Mouse (Mus musculus) heart, postnatal 4 days (tissue): ENCODE data around the gene Serpina1f. TPM values are rescaled to one million over a fixed set of nuclear protein-coding genes. Genes with fewer than 3 reads are reported as not detected.
"Not testable (repeated sequence)": the region's sequence is repeated elsewhere in the genome, so short reads cannot be mapped to it uniquely, and the experiment has no call there.

Source experiments
- DNase-seq: peaks from one replicate; pipeline ENCODE4 v3.0.0; 2021
- total RNA-seq, 2 experiments: library from RNA; stranded (reverse); gene quantifications; 2 replicates each; pipeline ENCODE4 v1.2.3; 2021

Serpina1f gene
- not detected for total RNA-seq

DNA sequence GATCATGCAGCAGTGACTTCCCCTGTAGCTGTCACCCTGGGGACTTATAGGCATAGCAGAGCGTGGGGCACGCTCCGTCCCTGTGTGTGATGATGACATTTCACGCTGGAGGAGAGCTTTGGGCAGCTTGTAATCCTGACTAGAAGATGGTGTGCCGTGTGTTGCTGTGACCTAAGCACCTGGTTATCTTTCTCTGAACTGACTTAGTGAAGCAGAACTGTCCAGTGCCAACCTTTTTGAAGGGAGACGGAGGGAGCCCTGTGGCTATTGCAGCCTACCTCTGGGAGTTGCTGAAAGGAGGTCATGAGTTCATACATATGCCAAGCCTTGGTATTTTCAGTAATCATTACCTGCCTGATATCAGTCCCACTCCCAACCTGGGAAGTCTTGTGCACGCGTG is at the start of gene Serpina1f:
Serpina1f (minus strand) TSS at position 101 of the 400 bp plus-strand sequence.
- DNase-seq, result no peak

DNA sequence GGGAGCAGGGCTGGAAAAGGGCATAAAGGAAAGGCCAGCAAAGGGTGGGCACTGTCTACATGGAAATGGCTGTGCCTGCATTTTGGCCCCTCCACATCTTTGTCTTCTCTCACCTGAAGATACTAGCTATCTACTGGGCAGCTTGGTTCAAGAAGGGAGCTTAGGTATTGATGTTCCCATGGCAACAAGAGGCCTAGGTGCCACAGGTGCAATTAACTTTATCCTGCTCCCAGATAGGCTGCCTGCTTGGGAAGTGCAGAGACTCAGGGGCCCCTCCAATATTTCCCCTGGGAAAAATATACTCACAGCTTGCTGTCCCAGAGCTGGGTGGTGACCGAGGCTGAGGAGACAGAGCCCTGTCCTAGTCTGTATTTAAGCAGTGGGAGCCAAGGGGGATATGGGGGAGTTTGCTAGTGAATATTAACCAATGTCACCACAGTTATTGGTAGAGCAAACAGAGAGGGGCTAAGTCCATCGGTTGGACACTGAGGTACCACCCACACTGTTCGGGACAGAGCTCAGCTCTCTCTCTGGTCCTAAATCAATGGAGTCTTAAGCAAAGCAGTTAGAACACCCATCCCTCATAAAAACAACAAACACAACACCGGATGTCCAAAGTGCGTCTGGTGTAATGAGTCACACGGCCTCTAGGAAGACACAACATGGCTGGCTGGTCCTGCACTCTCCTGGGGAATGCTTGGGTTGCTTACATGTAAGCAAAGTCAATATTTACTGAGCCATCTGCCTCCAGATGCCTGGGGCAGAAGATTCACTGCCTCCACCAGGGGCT is 42.7 kb upstream of the Serpina1f start:
- not testable (repeated sequence) for DNase-seq

DNA sequence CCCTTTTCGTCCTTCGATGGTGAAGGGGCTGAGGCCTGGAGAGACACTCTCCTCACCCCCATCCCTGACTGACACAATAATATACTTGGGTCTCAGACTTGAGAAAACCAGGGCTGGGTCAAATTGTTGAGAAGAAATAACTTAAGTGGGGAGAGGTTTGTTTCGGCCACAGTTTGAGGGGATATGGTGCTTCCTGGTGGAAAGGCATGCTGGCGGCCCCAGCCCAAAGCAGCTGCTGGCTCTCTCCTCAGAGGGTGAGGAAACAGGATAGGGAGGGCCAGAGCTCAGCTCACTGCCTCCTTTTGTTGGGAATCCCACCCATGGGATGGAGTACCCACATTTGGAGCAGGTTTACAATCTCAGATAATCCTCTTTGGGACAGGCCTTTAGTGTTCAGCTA is 40.2 kb upstream of the Serpina1f start:
- not testable (repeated sequence) for DNase-seq

DNA sequence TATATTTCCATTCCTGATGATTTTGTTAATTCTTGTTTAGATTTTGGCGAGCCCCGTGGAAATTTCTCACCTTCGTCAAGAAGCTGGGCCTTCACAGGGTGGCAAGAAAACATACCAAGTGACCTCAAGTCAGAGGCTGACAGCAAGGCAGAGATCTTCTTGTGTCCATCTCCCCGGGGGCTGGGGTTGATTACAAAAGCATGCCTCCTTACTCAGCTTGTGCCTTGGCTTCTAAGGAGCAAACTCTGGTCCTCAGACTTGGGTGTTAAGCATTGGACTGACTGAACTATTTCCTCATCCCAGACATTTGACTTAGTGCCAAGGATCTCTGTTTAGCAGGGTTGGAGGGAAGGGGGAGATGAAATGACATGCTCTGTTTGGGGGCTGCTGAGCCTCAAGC is 39.8 kb upstream of the Serpina1f start:
- not testable (repeated sequence) for DNase-seq

DNA sequence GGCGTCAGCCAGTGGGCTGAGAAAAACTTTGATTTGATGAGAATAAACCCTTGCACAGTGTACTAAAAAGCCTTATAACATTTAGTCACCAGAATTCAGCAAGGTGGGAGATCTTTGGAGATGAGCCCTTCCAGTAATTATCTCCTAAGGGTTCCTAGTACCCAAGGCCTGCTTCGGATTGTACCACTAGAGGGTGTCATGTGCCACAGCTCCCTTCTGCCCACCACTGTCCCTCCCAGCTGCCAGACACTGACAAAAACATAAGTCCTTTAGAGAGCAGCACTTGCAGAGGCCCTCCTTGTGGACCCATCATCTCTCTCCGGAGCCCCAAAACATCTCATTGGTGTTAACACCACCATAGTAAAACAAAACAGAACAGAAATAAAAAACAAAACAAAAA is 16.2 kb upstream of the Serpina1f start:
- no peak for DNase-seq

DNA sequence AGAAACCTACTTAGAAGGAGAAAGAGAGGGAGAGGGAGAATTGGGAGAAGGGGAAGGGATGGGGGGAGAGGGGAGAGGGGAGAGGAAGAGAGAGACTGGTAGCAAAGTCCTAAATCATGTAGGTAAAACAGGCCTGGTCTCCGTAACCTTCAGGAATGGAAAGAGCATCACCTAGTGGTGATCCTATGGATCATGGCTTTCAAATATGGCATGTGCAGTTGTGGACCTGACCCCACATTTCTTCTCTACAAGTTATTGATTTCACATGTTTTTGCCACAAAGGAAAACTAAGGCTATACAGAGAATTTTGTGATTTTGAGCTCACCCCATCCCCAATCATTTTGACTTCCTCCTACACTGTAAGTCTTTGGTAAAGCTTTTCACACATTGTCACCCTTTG is 15.1 kb upstream of the Serpina1f start:
- no peak for DNase-seq

DNA sequence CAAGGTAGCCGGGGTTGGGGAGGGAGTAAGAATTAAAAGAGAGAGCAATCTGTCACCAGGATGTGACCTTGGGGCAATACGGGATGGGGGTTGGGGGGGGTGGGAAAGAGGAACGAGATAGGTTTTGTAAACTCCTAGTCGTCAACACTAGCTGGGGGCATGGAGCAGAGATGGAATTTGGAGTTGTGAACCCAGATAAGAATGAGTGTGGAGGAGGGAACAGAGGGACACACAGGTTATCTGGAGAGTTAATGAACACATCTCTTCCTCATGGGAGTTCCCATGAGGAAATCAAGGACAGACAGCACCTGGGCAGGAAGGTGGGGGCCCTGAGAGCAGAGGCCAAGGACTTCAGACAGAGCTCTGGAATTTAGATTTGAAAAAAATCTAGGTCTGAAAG is 10.8 kb upstream of the Serpina1f start:
- DNase-seq, result no peak

DNA sequence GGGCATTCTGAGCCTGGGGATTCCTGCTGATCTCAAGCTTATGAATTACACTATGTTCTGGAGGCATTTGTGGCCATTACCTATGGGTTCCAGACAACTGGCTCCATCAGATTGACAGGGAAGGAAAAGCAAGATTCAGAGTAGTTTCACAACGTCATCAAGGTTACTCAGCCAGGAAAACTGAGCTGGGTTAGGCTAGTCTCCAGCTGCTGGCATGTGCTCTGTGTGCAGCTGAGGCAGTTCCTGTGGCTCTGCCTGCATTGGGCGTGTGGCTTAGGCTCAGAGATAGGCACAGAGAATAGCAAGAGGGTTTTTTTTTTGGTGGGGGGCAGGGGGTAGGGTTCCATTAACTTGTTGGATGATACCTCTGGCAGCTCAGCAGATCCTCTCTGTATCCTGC is 10.2 kb upstream of the Serpina1f start:
- DNase-seq, result no peak

DNA sequence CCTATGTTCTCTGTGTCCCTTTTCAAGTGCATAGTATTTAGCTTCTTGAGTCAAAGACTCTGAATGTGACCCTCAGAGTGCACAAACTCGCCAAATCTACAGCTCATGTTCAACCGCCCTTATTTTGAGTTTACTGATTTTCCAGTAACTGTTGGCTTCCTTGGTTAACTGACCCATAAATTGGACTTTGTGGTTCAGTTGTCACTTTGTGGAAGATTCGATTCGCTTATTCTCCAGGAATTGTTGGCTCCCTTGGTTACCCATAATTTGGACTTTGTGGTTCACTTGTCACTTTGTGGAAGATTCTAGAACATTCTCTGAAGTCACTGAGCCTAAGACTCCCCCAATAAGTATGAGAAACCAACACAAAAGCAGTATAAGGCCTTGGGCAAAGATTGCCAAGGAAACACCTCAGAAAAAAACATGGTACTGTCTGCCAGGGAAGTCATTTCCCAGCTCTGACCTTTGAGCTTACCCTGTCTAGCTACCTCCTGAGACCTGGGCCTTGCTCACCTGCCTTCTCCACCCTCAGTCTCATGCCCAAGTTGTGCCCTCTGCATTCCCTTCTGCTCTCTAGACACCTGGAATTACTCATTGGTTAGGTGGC is 4.9 kb upstream of the Serpina1f start:
- no peak for DNase-seq

DNA sequence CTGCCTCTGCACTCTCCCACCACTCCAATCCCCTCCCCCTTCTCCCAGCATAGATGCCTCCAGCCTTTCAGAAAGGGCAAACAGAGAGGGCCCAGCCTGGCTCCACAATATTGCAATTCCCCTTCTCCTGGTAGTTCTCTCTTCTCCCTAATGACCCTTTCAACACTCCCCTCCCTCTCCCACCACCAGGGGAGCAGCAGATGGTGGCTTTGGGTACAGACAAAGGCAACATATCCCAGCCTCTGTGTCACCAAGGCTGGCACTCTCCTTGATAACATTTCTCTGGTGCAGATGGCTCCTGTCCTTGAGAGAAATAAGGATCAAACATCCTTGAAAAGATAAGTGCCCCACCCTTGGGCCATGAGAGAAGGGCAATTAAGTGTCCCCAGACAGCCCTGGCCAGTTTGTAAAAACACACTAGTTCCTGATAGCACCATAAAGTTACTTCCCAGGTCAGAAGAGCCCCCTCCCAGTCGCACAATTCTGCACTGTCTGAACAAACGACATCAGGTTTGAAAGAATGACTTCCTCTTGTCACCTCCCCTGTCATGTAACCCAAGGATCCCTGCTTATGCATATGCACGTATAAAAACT is 7.0 kb downstream of the Serpina1f start:
- DNase-seq, result no peak

DNA sequence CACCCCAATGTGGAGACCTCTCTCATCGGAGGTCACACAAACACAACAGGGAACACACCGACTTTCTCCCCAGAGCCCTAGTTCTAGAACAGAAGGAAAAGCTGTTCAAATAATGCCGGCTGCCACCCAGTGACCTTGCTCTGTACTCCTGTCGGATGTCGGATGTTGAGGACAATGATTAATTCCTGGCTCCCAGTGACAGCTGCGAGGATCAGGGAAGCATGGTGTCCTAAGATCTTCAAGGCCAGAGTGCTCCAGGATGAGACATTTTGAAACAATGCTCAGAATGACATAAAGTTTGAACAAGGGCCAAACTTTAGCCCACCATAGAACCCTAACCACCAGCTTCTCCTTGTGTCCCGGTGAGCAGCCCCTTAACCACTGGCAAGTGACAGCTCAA is 8.3 kb downstream of the Serpina1f start:
- DNase-seq, result no peak

DNA sequence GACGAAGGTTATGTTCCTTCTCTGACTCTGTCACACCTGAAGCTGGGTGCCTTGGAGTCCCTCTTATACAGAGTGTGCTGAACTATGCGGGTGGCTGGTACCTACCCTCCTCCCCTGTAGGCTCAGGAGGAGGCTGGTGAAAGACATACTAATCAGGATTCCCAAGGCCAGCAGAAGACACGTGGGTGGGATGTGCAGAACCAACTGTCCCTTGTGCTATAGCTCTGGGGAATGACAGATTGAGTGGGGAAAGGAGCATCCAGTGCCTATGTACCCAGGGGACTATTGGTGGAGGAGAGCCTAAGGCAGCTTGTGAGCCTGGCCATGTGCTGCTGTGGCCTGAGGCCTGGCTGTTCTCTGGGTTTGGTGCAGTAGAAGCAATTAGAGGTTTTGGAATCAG is 9.3 kb downstream of the Serpina1f start:
- no peak for DNase-seq

DNA sequence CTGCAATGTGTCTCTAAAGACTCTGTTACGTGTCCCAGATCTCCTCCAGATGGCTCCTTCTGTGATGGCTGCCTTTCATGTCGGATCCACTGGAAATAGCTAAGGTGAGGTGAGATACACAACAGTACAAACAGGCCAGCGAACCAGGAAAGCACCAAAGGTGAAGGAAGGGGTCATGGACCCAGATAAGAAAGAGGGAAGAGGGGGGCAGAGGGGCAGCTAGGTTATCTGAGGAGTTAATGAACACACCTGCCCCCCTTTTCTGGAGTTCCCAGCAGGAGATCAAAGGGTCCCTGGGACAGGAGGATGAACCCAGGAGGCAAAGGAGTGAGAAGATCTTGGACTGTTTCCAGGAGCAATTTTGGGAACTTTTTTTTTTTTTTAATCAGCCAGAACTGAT is 9.9 kb downstream of the Serpina1f start:
- no peak for DNase-seq

DNA sequence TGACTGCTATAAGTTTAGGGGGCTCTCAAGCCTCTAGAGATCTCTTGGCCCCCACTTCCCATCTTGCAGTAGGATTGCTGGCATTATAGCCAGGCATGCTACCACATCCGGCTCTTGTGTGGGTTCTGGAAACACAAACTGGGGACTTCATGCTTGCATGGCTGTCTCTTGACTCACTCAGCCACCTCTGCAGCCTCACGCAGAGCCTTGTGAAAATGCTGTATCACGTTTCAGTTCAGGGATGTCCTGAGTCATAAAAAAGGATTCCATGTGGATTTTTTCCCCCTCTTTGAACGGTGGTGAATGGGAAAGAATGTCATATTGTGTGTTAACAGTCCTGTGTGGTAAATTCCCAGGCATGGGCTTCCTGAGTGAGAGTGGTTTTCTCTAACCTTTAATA is 11.6 kb downstream of the Serpina1f start:
- no peak for DNase-seq

DNA sequence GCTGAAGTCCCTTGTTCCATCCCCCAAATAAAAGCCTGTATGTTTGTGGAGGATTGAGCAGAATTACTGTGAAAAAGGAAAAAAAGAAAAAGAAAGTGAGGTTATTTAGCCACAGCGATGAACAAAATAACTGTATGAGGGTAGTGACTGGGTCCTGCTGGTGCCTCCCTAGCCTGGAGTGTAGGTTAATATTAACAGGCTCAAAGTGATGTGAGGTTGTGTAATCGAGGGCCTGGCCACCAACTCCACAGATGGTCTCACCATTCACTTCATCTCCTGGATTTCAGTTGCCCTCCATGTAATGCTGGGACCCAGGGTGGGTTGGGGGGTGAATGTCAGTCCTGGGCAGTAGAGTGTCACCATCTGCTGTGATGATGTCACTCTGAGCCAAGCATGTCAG is 13.6 kb downstream of the Serpina1f start:
- DNase-seq, result no peak

DNA sequence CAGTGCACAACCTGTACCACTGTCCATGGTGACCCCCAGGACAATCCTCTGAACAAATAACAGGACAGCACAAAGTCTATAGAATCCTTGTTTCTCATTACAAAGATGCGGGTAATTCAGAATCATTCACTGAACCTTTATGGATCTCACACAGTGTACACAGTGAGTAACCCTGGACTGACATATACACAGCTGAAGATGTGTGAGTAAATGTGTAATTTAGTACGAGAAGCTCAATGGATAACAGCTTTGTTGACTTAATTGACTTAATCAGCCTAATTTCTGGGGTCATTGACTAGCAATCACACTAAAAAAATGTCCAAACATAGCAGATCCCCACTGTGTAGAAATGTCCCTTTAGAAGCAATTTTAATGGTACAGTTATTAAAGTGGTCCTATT is 14.2 kb downstream of the Serpina1f start:
- no peak for DNase-seq

DNA sequence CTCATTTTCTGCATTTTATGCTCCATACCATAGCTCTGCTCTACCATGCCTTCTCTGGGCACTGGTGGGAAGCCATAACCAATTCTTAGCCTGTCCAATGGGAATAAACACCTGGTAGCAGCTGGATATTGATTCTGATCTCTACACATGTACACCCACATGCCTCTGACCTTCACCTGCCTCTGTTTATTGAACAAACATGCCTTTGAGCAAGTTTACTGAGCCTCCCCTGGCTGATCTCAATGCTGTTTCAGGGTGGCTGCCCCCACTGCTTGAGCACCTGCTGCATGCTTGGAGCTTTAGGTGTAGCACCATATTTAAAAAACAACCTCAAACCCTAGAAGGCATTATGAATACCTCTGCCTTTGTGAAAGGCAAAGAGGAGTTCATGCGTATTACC is 15.5 kb downstream of the Serpina1f start:
- not testable (repeated sequence) for DNase-seq

DNA sequence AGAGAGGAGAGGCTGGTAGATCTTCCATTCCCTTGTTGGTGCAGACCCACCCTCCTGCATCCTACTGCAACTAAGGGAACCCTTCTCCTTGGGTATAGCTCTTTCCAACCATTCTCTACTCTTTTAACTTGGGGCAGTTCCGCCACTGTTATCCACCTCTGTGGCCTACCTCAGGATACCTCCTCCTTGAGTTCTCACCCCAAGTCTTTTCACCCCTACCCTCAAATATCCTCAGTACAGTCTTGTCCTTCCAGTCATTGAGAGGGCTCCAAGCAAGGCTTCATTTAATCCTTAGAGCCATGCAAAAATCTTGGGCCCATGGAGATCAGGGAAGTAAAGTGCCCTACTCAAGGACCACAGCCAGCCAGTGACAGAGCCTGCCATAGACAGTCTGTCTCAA is 19.3 kb downstream of the Serpina1f start, which contains the start of gene Serpina16:
Serpina16 (minus strand) TSS at position 101 of the 400 bp plus-strand sequence.
- no peak for DNase-seq

DNA sequence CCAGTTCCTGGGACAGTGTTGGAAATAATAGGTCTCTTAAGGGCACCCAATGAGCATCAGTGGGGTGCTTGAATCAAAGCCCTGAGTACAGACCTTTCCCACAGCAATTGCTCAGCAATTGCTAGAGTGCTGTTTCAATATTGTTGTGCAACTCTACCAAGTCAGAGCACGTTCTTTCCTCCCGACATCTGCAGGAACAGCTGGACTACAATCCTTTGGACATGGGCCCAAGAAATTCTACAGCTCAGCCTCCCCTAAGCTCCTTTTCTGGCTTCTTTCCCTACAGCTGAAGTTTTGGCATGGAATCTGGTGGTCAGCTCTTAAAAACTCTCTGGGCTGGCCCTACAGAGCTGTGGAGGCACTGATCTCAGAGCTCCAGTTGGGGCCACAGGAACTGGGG is 22.1 kb downstream of the Serpina1f start:
- DNase-seq, result peak; percentile 61

DNA sequence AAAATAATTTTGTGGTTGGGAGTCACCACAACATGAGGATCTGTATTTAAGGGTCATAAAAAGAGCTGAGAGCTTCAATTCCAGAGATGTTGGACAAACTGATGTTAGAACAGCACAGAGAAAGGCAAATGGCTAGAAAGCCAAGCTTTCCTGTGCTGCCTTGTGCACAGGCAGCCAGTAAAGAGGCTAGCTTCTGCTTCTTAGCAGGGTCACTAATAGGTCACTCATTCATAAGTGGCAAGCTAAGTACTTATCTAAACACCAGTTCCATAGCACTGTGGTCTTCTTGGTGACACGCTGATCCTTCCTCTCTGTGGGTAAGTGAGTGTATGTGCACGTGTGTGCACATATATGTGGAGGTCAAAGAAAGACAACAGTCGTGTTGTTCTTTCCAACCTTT is 23.8 kb downstream of the Serpina1f start:
- no peak for DNase-seq

DNA sequence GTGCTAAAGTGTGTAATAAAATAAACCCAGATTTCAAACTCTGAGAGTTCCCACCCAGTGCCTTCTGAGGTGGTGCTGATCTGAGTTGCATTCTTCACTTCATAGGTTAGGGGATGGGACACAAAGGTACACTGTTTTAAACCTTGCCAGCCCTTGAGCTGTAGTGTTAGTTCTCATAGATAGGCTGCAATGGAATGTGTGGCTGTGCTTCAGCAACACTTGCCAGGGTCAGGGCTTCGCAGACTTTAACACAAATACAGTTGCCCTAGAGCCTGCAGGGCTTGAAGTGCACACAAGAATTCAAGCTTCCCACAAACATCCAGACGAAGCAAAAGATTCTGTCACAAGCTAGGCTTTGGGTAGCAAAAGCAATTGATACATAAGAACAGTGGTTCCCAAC is 24.4 kb downstream of the Serpina1f start:
- DNase-seq, result no peak

DNA sequence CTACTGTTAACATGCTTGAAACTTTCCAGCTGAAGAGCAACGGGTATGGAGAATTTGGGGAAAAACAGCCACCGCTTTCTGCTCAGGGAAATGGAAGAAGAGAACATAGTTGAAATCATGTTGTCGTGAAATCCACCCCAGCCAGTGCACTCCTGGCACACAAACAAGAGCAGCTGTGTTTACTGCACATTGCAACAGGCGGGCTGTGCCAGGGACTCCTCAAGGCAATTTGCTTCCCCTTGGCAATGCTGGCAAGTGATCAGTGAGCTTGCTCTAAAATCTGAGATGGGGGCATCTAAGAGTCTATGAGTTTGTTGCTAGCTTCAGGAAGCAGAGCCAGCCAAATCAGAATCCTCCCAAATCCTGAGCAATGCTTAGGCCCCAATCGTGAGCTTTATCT is 25.0 kb downstream of the Serpina1f start:
- no peak for DNase-seq

DNA sequence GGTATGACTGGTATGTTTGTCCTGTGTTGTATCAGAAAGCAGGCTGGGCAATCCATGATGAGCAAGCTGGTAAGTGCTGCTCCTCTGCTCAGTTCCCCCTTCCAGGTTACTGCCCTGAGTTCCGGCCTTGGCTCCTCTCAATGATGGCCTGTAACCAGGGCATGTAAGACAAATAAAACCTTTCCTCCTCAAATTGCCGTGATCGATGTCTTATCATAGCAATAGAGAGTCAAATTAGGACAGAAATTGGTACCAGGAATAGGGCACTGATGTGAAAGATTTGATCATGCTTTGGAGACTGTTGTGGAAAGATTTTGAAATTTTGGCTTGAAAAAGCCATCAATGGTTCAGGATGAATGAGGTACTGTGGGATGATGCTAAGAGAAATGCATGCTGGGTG is 30.0 kb downstream of the Serpina1f start:
- DNase-seq, result no peak

DNA sequence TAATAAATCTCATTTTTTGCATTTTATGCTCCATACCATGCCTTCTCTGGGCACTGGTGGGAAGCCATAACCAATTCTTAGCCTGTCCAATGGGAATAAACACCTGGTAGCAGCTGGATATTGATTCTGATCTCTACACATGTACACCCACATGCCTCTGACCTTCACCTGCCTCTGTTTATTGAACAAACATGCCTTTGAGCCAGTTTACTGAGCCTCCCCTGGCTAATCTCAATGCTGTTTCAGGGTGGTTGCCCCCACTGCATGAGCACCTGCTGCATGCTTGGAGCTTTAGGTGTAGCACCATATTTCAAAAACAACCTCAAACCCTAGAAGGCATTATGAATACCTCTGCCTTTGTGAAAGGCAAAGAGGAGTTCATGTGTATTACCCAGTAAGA is 33.3 kb downstream of the Serpina1f start:
- not testable (repeated sequence) for DNase-seq
